Mouse (Mus musculus): Measurements from ENCODE around the gene Exph5. TPM values are rescaled to one million over a fixed set of nuclear protein-coding genes. Genes with fewer than 3 reads are reported as not detected.

Gene Exph5
- polyA plus RNA-seq, 1 experiment from 2014 or later: 0.14 TPM

DNA sequence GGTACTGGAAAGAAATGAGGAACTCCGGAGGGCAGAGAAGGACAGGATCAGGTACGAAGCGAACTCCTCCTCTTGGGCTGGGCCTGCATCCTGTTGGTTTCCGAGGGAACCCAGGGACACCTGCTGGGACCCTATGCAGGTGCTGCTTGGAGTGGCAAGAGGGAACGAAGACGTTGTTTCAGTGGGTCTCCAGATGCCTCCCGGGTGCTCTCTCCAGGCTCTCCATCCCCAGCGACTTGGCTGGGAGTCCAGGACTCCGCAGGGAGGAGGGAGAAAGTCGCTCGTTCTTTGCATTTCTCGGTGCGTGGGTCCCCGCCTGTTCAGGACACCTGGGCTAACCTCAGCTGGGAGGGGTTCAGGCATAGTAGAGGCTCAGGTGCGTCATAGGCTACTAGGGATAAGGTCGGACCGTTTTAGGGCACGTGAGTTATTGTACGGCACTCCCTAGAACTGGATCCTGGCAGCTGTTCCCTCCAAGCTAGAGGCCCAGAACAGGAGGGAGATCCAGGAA, 386 bp downstream of the Exph5 start:
- Histone ChIP-seq H3K9ac (ENCODE audit: low read length) (peak overlapping the region; percentile 49), H3K27me3 (ENCODE audit: control insufficient read depth, insufficient read depth, low read length) (peaks cover 9% of the 10 kb centered on the region), H3K9me3 (replicated peaks; ENCODE audit: control insufficient read depth, low read length) (no peaks in the 10 kb centered on the region), H3K4me2 (ENCODE audit: low read depth, low read length) (peak overlapping the region; percentile 82), H3K36me3 (ENCODE audit: control insufficient read depth, insufficient read depth) (no peaks in the 10 kb centered on the region), H3K27ac (ENCODE audit: low read length) (no peak overlapping the region), H3K4me1 (ENCODE audit: control insufficient read depth, insufficient read depth, low read length) (peaks cover 3% of the 10 kb centered on the region; the same call in 1 of the 2 replicates), H3K4me3 (ENCODE audit: low read length) (peak overlapping the region; percentile 52)
- peak; percentile 41; the same call in 1 of the 2 replicates for ATAC-seq (replicated peaks; ENCODE audit: extremely low read depth, insufficient read depth, low FRiP score)
- WGBS: 4% methylated on average over 19 of the region's 19 CpGs

GRCm38 (mm10) chr9:53302415-53302814, 945 bp downstream of the Exph5 start:
- ATAC-seq (replicated peaks; ENCODE audit: extremely low read depth, insufficient read depth, low FRiP score): no peak
- Histone ChIP-seq H3K4me2 (ENCODE audit: low read depth, low read length) (peak overlapping the region; percentile 82), H3K27me3 (ENCODE audit: control insufficient read depth, insufficient read depth, low read length) (peaks cover 9% of the 10 kb centered on the region), H3K36me3 (ENCODE audit: control insufficient read depth, insufficient read depth) (no peaks in the 10 kb centered on the region), H3K4me3 (ENCODE audit: low read length) (peak overlapping the region; percentile 52), H3K9me3 (replicated peaks; ENCODE audit: control insufficient read depth, low read length) (no peaks in the 10 kb centered on the region), H3K4me1 (ENCODE audit: control insufficient read depth, insufficient read depth, low read length) (peaks cover 3% of the 10 kb centered on the region; the same call in 1 of the 2 replicates), H3K27ac (ENCODE audit: low read length) (no peak overlapping the region), H3K9ac (ENCODE audit: low read length) (no peak overlapping the region)
- 47% methylated on average over 5 of the region's 5 CpGs for WGBS

DNA sequence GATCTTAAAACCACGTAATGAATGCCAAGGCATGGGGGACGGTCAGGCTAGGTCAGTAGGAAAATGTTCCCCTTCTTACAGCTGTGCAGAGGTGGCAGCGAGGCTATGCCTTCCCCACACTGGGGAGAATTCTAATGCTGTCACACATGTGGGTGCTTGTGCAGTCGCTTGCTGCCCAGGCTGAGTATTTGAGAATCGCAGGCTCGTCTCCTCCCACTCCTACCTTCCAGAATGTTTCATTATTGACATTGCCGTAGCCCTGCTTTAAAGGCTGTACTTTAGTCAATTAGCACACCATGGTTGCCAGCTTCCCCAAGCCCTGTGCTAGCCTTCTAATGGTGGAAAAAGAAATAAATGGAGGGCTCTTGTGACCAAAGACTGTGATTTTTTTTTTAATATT, 6.4 kb downstream of the Exph5 start:
- Histone ChIP-seq H3K4me2 (ENCODE audit: low read depth, low read length) (no peak overlapping the region), H3K4me3 (ENCODE audit: low read length) (no peak overlapping the region), H3K9me3 (replicated peaks; ENCODE audit: control insufficient read depth, low read length) (no peaks in the 10 kb centered on the region), H3K27ac (ENCODE audit: low read length) (no peak overlapping the region), H3K9ac (ENCODE audit: low read length) (no peak overlapping the region), H3K4me1 (ENCODE audit: control insufficient read depth, insufficient read depth, low read length) (no peaks in the 10 kb centered on the region), H3K27me3 (ENCODE audit: control insufficient read depth, insufficient read depth, low read length) (peaks cover 2% of the 10 kb centered on the region; the same call in 1 of the 2 replicates), H3K36me3 (ENCODE audit: control insufficient read depth, insufficient read depth) (no peaks in the 10 kb centered on the region)
- 77% methylated on average over 7 of the region's 7 CpGs for WGBS
- no peak for ATAC-seq (replicated peaks; ENCODE audit: extremely low read depth, insufficient read depth, low FRiP score)

DNA sequence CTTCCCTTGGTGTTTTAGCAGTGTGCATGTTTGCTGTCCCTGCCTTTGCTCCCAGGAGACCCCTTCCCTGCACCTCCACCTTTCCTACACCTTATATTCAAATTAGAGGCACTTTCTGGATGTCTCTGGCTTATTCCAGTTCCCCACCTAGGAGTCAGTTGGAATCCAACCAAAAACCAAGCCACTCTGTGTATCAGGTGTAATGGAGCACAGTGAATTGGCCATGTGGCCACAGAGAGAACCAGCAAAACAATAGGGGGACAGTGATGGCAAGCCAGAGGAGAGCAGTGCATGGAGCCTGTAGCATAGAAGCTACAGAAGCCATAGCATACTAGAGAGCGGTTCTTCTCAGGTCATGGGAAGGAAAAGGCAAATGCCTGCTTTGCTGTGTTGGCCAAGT, 11.5 kb downstream of the Exph5 start:
- Histone ChIP-seq H3K4me2 (ENCODE audit: low read depth, low read length) (no peak overlapping the region), H3K4me3 (ENCODE audit: low read length) (no peak overlapping the region), H3K9ac (ENCODE audit: low read length) (no peak overlapping the region), H3K4me1 (ENCODE audit: control insufficient read depth, insufficient read depth, low read length) (no peaks in the 10 kb centered on the region), H3K27ac (ENCODE audit: low read length) (no peak overlapping the region), H3K27me3 (ENCODE audit: control insufficient read depth, insufficient read depth, low read length) (no peaks in the 10 kb centered on the region), H3K36me3 (ENCODE audit: control insufficient read depth, insufficient read depth) (no peaks in the 10 kb centered on the region), H3K9me3 (replicated peaks; ENCODE audit: control insufficient read depth, low read length) (no peaks in the 10 kb centered on the region)
- WGBS: 93% methylated on average over 1 of the region's 1 CpGs
- ATAC-seq (replicated peaks; ENCODE audit: extremely low read depth, insufficient read depth, low FRiP score): no peak

- peaks cover 5% of the 10 kb centered on the region for H3K4me1 ChIP-seq (ENCODE audit: control insufficient read depth, insufficient read depth, low read length)
- no peak overlapping the region for H3K27ac ChIP-seq (ENCODE audit: low read length)
- no peak overlapping the region for H3K9ac ChIP-seq (ENCODE audit: low read length)
- H3K27me3 ChIP-seq (ENCODE audit: control insufficient read depth, insufficient read depth, low read length): no peaks in the 10 kb centered on the region
- H3K9me3 ChIP-seq (replicated peaks; ENCODE audit: control insufficient read depth, low read length): no peaks in the 10 kb centered on the region
- H3K36me3 ChIP-seq (ENCODE audit: control insufficient read depth, insufficient read depth): no peaks in the 10 kb centered on the region
- WGBS: 41% methylated on average over 10 of the region's 10 CpGs
- H3K4me3 ChIP-seq (ENCODE audit: low read length): no peak overlapping the region
- ATAC-seq (replicated peaks; ENCODE audit: extremely low read depth, insufficient read depth, low FRiP score): no peak
- no peak overlapping the region for H3K4me2 ChIP-seq (ENCODE audit: low read depth, low read length)
These were observed 19.6 kb downstream of the Exph5 start for GRCm38 (mm10) chr9:53320894-53321650.

DNA sequence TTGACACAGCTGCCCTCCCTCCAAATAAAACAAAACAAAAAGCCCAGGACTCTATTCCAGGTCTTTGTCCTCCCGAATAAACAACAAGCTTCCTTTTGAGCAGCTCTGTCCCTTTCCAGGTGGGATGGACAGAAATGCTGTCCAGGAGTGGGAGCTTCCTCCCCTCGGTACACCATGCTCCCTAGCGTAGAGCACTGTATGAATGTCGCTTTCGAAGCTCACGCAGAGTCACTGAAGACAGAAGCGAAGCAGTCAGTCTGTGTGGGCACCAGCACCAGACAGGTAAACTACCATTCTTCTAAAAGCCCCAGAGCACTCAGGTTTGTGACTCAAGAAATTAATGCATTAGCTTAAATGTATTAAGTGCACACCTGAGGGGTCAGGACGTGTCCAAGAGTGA, 20.2 kb downstream of the Exph5 start:
- Histone ChIP-seq H3K4me3 (ENCODE audit: low read length) (no peak overlapping the region), H3K36me3 (ENCODE audit: control insufficient read depth, insufficient read depth) (no peaks in the 10 kb centered on the region), H3K27me3 (ENCODE audit: control insufficient read depth, insufficient read depth, low read length) (no peaks in the 10 kb centered on the region), H3K4me2 (ENCODE audit: low read depth, low read length) (no peak overlapping the region), H3K9ac (ENCODE audit: low read length) (no peak overlapping the region), H3K9me3 (replicated peaks; ENCODE audit: control insufficient read depth, low read length) (no peaks in the 10 kb centered on the region), H3K4me1 (ENCODE audit: control insufficient read depth, insufficient read depth, low read length) (peaks cover 5% of the 10 kb centered on the region), H3K27ac (ENCODE audit: low read length) (no peak overlapping the region)
- 71% methylated on average over 8 of the region's 8 CpGs for whole genome bisulfite sequencing
- no peak for ATAC-seq (replicated peaks; ENCODE audit: extremely low read depth, insufficient read depth, low FRiP score)

DNA sequence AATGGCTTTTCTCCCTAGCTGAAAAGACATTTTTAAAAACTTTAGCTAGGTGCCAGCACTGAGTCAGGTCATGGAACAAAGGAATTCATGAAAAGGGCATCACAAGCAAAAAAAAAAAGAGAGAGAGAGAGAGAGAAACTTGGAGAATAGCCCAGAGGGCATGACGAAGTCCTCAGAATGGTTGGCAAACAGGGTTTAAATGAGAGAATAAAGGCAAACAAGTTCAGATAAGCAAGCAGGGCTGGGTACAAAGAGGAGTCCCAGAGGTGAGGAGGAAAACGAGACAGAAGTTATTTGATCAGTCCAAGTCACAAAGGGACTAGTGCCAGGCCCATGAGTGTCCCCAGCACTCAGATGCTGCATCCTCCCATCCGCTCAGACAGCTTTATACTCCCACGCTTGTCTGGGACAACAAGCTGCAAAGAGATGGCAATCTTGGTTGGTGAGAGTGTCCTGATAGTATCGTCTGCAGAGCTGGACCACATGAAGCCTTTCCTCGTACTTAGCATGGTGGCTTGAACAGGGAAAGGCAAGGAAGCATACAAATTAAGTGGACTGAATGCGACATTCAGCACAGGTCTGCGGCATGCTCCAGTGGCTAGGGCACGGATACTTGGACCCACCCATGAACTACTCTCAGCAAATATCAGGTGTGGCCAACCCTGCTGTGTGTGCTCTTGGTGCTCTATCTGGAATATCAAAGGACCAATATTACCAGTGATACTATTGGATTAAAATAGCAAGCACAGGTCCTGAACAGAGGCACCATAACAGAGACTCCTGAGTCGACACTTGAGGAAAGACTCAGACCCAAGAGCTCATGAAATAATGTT, 22.2 kb downstream of the Exph5 start:
- H3K4me1 ChIP-seq (ENCODE audit: control insufficient read depth, insufficient read depth, low read length): peaks cover 5% of the 10 kb centered on the region
- no peak overlapping the region for H3K27ac ChIP-seq (ENCODE audit: low read length)
- no peaks in the 10 kb centered on the region for H3K27me3 ChIP-seq (ENCODE audit: control insufficient read depth, insufficient read depth, low read length)
- ATAC-seq (replicated peaks; ENCODE audit: extremely low read depth, insufficient read depth, low FRiP score): no peak
- no peak overlapping the region for H3K4me2 ChIP-seq (ENCODE audit: low read depth, low read length)
- no peak overlapping the region for H3K4me3 ChIP-seq (ENCODE audit: low read length)
- no peaks in the 10 kb centered on the region for H3K9me3 ChIP-seq (replicated peaks; ENCODE audit: control insufficient read depth, low read length)
- 70% methylated on average over 10 of the region's 10 CpGs for WGBS
- no peak overlapping the region for H3K9ac ChIP-seq (ENCODE audit: low read length)
- H3K36me3 ChIP-seq (ENCODE audit: control insufficient read depth, insufficient read depth): no peaks in the 10 kb centered on the region

DNA sequence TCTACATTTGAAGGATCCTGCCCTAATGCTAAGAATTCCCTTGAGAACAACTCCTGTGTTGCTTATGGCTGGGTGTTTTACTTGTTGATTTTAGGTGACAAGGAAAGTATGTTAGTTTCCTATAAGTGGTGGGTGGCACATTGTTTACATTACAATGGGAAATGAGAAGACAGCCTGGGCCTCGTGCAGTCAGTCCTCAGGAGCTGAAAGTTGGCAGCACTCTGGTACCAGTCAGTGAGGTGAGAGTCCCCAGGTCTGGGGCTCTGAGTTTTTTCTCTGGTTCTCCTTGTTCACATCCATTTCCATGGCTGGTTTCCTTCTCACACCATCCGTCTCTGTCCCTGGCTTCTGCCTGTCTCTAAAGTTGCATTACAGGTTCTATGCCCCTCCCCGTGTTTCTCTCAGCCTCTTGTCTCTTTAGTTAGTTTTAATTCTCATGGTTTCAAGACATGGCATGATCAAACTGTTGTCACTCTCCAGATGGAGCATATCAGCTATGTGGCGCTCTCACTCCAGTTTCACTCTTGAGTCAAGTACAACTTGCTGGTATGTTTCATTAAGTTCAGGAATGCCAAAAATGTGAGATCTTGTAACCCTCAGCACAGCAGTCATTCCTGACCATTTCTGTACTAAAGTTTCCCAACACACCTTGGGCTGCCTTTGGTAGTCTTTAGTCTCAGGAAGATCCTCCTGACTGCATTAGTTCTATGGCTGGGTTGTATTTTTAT, 24.1 kb downstream of the Exph5 start:
- peaks cover 5% of the 10 kb centered on the region for H3K4me1 ChIP-seq (ENCODE audit: control insufficient read depth, insufficient read depth, low read length)
- no peak overlapping the region for H3K27ac ChIP-seq (ENCODE audit: low read length)
- no peak overlapping the region for H3K4me2 ChIP-seq (ENCODE audit: low read depth, low read length)
- no peak overlapping the region for H3K4me3 ChIP-seq (ENCODE audit: low read length)
- no peak overlapping the region for H3K9ac ChIP-seq (ENCODE audit: low read length)
- no peaks in the 10 kb centered on the region for H3K27me3 ChIP-seq (ENCODE audit: control insufficient read depth, insufficient read depth, low read length)
- H3K36me3 ChIP-seq (ENCODE audit: control insufficient read depth, insufficient read depth): no peaks in the 10 kb centered on the region
- no peaks in the 10 kb centered on the region for H3K9me3 ChIP-seq (replicated peaks; ENCODE audit: control insufficient read depth, low read length)
- 27% methylated on average over 4 of the region's 4 CpGs for WGBS
- no peak for ATAC-seq (replicated peaks; ENCODE audit: extremely low read depth, insufficient read depth, low FRiP score)

Measured in heart, embryonic 16.5 days (tissue).